Mouse (Mus musculus) intestine, embryonic 16.5 days (tissue): Measurements from ENCODE around the gene Zfp663. TPM values are rescaled to one million over a fixed set of nuclear protein-coding genes. Genes with fewer than 3 reads are reported as not detected.
A peak's percentile ranks its signal among the peaks of the same experiment; 100 is the strongest.

Source experiments
- ATAC-seq: fragments of 200-750 bp; cut with Nextera tagmentation; 2 replicates; pipeline ENCODE4 v1.8.0; 2017; ENCODE audit warnings: moderate TSS enrichment, moderate library complexity
- H3K27ac ChIP-seq: fragments of 300-500 bp; sonication (generic); 2 replicates; pipeline ENCODE4 v1.5.1; 2014; ENCODE audit warnings: mild to moderate bottlenecking, low read length
- H3K27me3 ChIP-seq: fragments of 300-500 bp; sonication (generic); replicated peaks from 2 replicates; pipeline ENCODE4 v1.6.1; 2014; ENCODE audit warnings: low read length, control low read depth, mixed read lengths; ENCODE audit not compliant: control insufficient read depth, insufficient read depth
- H3K36me3 ChIP-seq: fragments of 300-500 bp; sonication (generic); 2 replicates; pipeline ENCODE4 v1.6.1; 2014; ENCODE audit warnings: low read length, control low read depth; ENCODE audit not compliant: control insufficient read depth, insufficient read depth
- H3K4me1 ChIP-seq: fragments of 300-500 bp; sonication (generic); 2 replicates; pipeline ENCODE4 v1.6.1; 2014; ENCODE audit warnings: low read length, control low read depth, mixed read lengths; ENCODE audit not compliant: control insufficient read depth, insufficient read depth
- H3K4me2 ChIP-seq: fragments of 300-500 bp; sonication (generic); 2 replicates; pipeline ENCODE4 v1.6.1; 2014; ENCODE audit warnings: low read depth, low read length, control low read depth
- H3K4me3 ChIP-seq: fragments of 300-500 bp; sonication (generic); 2 replicates; pipeline ENCODE4 v1.5.1; 2014; ENCODE audit warnings: mild to moderate bottlenecking, low read length
- H3K9ac ChIP-seq: fragments of 300-500 bp; sonication (generic); 2 replicates; pipeline ENCODE4 v1.6.1; 2014; ENCODE audit warnings: low read depth, low read length
- H3K9me3 ChIP-seq: fragments of 300-500 bp; sonication (generic); 2 replicates; pipeline ENCODE4 v1.6.1; 2016; ENCODE audit warnings: low read length, control low read depth; ENCODE audit not compliant: control insufficient read depth
- whole genome bisulfite sequencing: fragments of 180-500 bp; shearing (Covaris S2); extraction: QIAGEN DNeasy Blood & Tissue Kit; methylation state at CpG from one replicate; pipeline ENCODE4 v1.1.7; 2014; 5-methylcytosine and 5-hydroxymethylcytosine counted together
- polyA plus RNA-seq: library from polyadenylated mRNA; unstranded; fragments of >200 nt; fragmentation: Nextera tagmentation; extraction: Ambion mirVana; gene quantifications from 2 replicates; pipeline ENCODE4 v1.2.1, GENCODE M21; 2015

Gene Zfp663
- polyA plus RNA-seq, 1 experiment from 2014 or later, result 0.64 TPM

DNA sequence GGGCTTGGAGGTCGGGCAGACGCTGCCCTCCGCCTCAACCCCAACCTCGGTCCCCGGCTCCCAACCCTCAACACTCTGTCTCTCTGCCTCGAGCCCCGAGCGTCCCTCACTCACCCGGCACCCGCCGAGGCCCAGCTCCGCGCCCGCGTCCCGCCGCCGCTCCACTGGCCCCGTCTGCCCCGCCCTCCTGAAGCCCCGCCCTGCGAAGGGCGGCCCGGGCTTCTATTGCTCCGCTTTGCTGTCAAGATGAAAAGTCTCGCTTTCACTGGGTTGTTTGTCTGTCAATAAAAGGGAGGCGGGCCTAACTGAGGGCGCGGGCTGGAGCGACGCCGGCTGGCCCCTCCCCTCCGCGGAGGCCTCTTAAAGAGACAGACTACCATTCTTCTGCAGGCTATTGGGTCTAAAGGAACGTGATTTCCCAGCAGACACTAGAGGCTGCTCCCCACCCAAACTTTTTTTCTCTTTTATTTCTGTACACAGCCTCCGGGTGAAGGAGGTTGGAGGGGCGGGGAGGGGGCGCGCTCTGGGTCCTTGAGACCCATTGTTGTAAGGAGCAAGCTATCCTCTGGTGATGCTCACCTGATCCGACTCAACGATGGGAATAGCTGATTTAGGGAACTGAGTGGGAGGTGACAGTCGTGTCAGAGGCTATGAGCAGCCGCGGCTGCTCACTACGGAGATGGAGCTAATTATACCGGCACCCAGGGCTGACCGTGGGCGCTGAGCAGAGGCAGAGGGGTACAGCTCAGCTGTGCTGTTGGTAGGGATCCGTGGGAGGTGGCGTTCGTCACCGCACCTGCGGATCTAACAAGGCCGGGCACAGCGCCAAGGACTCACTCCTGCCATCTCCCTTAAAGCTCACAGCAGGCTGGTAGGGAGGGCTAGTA is 42.0 kb downstream of the Zfp663 start, which contains the start of gene Elmo2:
Gene Elmo2 (minus strand): TSS at position 176 of the 887 bp plus-strand sequence.
- peak within 1 kb of the TSS; percentile 93 for H3K9ac ChIP-seq
- no peaks in the 10 kb centered on the region for H3K9me3 ChIP-seq
- peak within 1 kb of the TSS; percentile 89 for H3K4me3 ChIP-seq
- no peaks in the 10 kb centered on the region for H3K27me3 ChIP-seq
- under 1% methylated on average over 55 of the region's 55 CpGs for WGBS
- peak; percentile 96 for ATAC-seq
- H3K27ac ChIP-seq, result peak within 1 kb of the TSS; percentile 64
- H3K4me2 ChIP-seq, result peak within 1 kb of the TSS; percentile 89
- H3K36me3 ChIP-seq, result no peaks in the 10 kb centered on the region
- H3K4me1 ChIP-seq, result peaks cover 40% of the 10 kb centered on the region

DNA sequence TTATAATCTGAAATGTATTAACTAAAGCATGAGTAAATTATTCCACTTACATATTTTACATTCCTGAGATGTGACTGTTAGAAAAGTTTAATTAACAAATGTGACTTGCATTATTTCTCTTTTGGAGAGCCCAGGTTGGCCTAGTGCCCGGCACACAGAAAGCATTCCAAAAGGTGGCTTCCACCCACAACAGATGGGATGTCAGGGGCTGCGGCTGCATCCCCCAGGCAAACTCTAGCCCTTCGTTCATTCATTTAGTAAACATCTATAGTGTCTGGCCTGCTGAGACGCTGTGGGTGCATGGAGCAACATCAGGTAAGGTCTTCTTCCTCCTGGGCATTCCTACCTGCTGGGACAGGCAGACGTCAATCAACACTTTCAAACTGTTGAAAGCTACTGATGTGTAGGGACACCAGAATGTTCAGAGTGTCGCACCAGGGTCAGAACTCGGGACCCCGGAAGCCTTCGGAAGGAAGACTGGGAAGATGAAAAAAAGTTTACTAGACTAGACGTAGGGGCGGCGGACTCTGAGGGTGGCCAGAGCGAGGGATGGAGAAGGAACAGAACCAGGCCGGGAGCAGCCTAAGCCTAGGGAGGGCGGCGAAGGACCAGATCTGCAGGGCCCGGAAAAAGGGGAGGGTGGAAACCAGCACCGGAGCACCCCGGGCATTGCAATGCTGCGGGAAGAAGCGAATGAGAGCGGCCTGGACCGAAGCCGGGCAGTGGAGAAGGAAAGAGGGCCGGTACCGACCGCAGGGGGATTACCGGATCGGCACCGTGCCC is 42.8 kb downstream of the Zfp663 start:
- Histone ChIP-seq H3K27ac (peak overlapping the region; percentile 64; the same call in 1 of the 2 replicates), H3K27me3 (no peaks in the 10 kb centered on the region), H3K4me3 (peak overlapping the region; percentile 89), H3K9me3 (no peaks in the 10 kb centered on the region), H3K36me3 (no peaks in the 10 kb centered on the region), H3K4me1 (peaks cover 48% of the 10 kb centered on the region), H3K4me2 (peak overlapping the region; percentile 69), H3K9ac (peak overlapping the region; percentile 93)
- under 1% methylated on average over 30 of the region's 30 CpGs for WGBS
- ATAC-seq, result peak; percentile 33

DNA sequence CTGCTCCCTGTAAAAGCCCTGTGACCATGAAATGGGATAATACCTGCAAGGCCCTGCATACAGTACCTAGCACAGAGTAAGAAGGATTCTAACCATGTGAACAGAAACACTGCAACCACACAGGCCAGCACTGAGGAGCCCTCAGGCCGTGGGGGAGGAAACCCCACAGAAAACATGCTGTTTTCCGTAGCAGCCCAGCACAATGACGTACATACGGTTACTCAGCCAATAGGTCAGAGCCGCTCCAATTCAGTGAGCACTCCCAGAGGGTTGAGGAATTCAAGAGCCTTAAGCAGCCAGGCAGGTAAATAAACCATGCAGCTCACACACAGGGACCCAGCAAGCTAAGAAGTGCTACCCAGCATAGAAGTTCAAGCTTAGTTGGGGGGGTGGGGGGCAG is 44.6 kb downstream of the Zfp663 start:
- Histone ChIP-seq H3K4me3 (no peak overlapping the region), H3K9ac (0 out of 2 replicates have a peak overlapping the region, but pooled peaks have one; percentile 11), H3K27ac (peak overlapping the region; percentile 59), H3K9me3 (no peaks in the 10 kb centered on the region), H3K36me3 (no peaks in the 10 kb centered on the region), H3K27me3 (no peaks in the 10 kb centered on the region), H3K4me1 (peaks cover 64% of the 10 kb centered on the region), H3K4me2 (no peak overlapping the region)
- WGBS, result 67% methylated on average over 5 of the region's 5 CpGs
- no peak for ATAC-seq

DNA sequence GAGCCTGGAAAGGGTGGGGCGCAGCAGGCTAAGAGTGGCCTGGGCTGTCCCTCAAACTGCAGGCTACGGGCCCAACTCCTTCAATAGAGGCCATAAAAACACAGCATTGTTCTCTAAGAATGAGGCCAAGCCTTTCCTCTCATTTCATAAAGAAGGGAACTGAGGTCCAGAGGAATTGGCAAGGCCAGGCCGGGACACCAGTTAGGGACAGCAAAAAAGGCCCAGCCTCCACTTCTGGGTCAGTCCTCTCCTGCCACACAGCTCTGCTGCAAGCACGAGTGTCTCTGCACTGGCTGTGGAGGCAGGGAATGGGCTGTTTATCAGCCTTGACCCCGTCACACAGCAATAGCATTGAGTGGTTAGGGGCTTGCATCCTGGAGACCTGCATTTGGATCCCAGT is 45.0 kb downstream of the Zfp663 start:
- H3K4me3 ChIP-seq, result no peak overlapping the region
- no peaks in the 10 kb centered on the region for H3K9me3 ChIP-seq
- peaks cover 68% of the 10 kb centered on the region for H3K4me1 ChIP-seq
- no peak for ATAC-seq
- H3K9ac ChIP-seq, result peak overlapping the region; percentile 11; the same call in 1 of the 2 replicates
- peak overlapping the region; percentile 59 for H3K27ac ChIP-seq
- 72% methylated on average over 5 of the region's 5 CpGs for WGBS
- no peaks in the 10 kb centered on the region for H3K27me3 ChIP-seq
- H3K4me2 ChIP-seq, result no peak overlapping the region
- H3K36me3 ChIP-seq, result no peaks in the 10 kb centered on the region

DNA sequence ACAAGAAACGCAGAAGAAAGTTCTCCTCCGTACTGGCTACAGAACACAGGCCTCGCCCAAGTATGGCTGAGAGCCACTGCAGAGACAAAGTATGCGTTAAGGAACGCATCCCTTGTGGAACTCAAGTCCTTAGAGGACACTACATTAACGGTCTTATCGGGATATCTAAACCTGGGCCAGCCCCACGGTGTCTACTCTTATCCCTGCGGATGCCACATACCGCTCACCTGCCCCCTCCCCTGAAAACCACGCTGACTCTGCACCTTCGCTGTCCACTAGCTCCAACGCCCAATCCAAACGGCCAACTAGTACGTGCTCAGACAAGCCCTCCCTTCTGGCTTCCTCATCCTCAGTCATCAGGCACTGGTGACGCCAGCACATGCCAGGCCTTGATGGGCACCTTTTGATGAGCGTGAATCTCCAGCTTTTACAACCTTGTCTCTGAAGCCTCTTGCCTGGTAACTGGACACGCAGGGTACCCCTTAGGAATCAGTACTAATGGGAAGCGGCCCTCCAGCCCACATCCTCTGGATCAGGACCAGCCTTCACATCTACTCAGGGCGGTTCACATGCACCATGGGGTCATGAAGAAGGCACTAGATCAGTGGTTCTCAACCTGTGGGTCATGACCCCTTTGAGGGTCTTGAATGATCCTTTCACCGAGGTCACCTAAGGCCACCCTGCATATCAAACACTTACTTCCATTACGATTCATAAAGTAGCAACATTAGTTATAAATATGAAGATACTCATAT is 46.4 kb downstream of the Zfp663 start:
- peak overlapping the region; percentile 83 for H3K27ac ChIP-seq
- H3K4me1 ChIP-seq, result peaks cover 77% of the 10 kb centered on the region

DNA sequence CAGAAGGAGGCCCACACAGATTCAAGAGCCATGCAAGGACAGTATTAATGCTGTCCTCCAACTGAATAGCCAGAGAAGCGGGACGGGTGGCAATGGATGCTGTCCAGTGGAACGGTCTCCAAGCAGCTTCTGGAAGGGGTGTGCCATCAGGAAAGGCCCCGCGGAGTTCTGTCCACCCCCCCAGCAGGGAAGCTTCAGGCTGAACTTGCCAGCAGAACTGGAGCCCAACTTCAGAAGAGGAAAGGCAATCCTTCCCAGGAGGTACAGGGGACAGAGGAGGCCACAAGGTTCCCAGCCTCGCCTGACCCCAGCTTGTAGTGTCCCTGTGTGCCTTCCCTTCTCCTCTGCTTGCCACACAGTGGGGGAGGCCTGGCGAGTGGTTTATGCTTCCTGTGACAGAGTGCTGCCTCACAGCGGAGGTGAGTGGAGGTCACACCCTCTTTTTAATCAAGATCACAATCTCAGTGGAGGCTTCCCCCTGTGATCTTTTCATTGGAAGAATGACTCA is 47.1 kb downstream of the Zfp663 start:
- Histone ChIP-seq H3K36me3 (no peaks in the 10 kb centered on the region), H3K4me3 (no peak overlapping the region), H3K4me2 (0 out of 2 replicates have a peak overlapping the region, but pooled peaks have one; percentile 8), H3K9me3 (no peaks in the 10 kb centered on the region), H3K27ac (peak overlapping the region; percentile 83), H3K4me1 (peaks cover 82% of the 10 kb centered on the region), H3K27me3 (no peaks in the 10 kb centered on the region), H3K9ac (peak overlapping the region; percentile 30; the same call in 1 of the 2 replicates)
- WGBS, result 68% methylated on average over 8 of the region's 8 CpGs
- ATAC-seq, result no peak

More for the DNA sequence above, 46.4 kb downstream of the Zfp663 start:
- Histone ChIP-seq H3K4me2 (no peak overlapping the region), H3K27me3 (no peaks in the 10 kb centered on the region), H3K36me3 (no peaks in the 10 kb centered on the region), H3K9ac (no peak overlapping the region), H3K4me3 (no peak overlapping the region), H3K9me3 (no peaks in the 10 kb centered on the region)
- ATAC-seq, result no peak
- 85% methylated on average over 22 of the region's 22 CpGs for WGBS

DNA sequence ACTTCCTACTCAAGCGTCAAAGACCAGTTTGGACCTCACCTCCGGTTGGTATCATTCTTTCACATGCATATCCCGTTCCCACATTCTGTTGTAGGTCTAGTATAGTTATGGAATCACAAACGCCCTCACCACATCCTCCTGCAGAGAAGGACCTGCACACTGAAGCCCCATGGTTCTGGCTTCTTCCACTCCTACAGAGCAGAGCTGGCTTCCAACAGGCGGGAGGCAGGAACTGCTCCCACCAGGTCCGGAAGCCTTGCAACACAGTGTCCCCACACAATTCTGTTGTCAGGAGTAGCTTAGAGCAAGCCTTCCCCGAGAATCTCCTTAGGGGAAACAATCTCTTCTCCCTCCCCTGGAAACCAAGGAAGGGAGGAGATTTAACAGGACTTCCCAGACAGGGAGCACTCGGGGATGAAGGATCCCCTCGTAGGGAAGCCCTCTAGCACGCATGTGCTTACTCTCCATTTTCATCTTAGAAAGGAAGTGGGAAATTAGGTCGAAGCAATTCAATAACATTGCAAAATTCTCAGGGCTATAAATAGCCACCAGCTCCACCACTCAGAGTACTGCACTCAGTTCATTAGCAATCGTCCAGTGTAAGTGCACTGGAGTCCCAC is 47.9 kb downstream of the Zfp663 start:
- H3K4me1 ChIP-seq, result peaks cover 82% of the 10 kb centered on the region

DNA sequence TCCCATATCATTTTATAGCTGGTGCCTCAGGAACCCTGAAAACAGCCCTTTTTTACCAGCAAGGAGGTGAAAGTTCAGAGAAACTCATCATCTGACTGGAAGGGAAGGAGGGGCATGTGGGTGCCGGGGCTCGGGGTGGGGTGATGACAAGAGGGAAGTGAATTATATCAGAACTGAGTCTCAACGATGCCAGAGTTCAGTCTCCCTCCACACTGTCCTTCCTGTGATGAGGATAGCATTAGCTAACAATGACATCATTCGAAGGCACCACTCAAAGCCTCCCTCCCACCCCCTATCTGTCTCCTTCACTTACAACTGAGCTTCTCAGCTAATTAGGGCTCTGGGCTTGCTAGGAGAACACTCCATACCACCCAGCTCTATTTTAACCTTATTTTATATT is 49.0 kb downstream of the Zfp663 start:
- WGBS, result 35% methylated on average over 4 of the region's 4 CpGs
- Histone ChIP-seq H3K4me2 (no peak overlapping the region), H3K4me3 (no peak overlapping the region), H3K9ac (no peak overlapping the region), H3K36me3 (peaks cover 6% of the 10 kb centered on the region), H3K4me1 (peaks cover 72% of the 10 kb centered on the region), H3K9me3 (no peaks in the 10 kb centered on the region), H3K27me3 (no peaks in the 10 kb centered on the region), H3K27ac (peak overlapping the region; percentile 47)
- peak; percentile 37 for ATAC-seq

More for the DNA sequence above, 47.9 kb downstream of the Zfp663 start:
- Histone ChIP-seq H3K36me3 (no peaks in the 10 kb centered on the region; the same call in 1 of the 2 replicates), H3K9me3 (no peaks in the 10 kb centered on the region), H3K27me3 (no peaks in the 10 kb centered on the region), H3K9ac (peak overlapping the region; percentile 23; the same call in 1 of the 2 replicates), H3K27ac (peak overlapping the region; percentile 83), H3K4me2 (no peak overlapping the region), H3K4me3 (no peak overlapping the region)
- peak; percentile 9; the same call in 1 of the 2 replicates for ATAC-seq
- WGBS, result 57% methylated on average over 12 of the region's 12 CpGs
